Mouse (Mus musculus) frontal cortex, postnatal 14 days (tissue): ENCODE data around the gene Papss2.

Source experiments
- DNase-seq, 2 experiments: peaks; one replicate each; pipeline ENCODE4 v3.0.0; 2022; ENCODE audit warnings: low spot score in 2 of 2

Papss2 gene

DNA sequence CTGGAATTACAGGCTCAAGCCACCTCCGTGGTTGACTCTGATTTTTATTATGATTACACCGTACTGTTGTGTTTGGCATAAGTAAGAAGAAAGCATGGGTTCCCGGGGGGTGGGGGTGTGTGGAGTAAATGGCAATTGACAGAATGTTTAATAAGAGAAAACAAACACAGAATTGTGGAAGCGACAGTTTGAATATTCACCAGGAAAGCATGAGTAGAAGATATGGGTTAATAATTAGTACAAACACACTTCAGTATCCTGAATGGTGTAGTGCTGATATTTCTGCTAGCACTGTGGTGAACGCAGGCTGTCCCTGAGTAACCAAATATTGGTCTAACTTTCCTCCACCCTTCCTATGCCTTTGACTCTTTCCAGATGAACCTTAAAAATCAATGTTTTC is 3.8 kb downstream of the Papss2 start:
- DNase-seq: no peak

DNA sequence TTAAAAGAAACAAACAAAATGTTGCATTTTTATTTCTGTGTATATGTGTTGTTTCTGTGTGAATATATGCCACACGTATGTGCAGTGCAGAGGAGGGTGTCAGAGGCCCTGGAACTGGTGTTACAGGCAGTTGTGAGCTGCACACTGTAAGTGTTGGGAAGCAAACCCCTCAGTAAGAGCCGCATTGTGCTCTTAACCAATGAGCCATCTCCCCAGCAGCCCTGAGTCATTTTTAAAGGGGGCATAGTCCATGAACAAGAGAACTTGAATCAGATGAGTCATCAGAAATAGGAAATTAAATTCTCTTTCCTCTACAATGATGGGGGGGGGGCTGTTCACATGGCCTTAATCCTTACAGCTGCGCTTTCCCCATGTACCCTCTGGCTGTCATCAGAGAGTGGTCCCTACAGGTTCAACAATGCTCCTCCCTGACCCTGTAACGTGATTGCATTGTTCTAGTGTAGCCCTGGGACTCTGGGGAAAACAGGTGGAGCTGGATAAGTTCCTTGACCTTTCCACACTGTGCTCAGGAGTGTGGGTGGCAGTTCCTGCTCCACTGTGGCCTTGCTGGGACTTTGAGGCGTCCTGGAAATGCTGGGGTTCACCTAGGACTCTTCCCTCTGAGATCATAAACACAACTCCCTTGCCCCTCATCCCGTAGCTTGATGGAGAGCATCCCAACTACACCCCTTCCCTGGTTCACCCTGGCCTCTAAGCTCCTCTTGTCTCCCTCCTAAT is 5.6 kb downstream of the Papss2 start:
- DNase-seq: no peak

DNA sequence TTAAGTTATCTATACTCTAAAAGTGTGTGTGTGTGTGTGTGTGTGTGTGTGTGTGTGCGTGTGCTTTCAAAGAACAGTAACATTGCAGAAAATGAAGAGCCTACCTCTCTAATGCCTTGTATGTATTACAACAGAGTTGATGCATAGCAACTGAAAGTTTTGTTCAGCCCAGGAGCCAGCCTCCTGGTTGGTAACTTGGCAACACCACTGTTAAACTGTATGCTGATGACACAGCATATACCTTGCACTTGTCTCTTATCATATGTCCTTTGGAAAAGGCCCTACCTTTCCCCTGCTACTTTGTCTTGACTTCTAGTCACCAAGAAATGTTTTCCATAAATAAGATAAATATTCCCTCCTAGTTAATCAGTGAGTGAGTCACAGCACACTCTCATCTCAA is 7.9 kb downstream of the Papss2 start:
- DNase-seq: no peak

- no peak for DNase-seq
These were observed 8.5 kb downstream of the Papss2 start for GRCm38 (mm10) chr19:32604127-32604526.

GRCm38 (mm10) chr19:32604563-32605252 is 9.1 kb downstream of the Papss2 start:
- DNase-seq: no peak

DNA sequence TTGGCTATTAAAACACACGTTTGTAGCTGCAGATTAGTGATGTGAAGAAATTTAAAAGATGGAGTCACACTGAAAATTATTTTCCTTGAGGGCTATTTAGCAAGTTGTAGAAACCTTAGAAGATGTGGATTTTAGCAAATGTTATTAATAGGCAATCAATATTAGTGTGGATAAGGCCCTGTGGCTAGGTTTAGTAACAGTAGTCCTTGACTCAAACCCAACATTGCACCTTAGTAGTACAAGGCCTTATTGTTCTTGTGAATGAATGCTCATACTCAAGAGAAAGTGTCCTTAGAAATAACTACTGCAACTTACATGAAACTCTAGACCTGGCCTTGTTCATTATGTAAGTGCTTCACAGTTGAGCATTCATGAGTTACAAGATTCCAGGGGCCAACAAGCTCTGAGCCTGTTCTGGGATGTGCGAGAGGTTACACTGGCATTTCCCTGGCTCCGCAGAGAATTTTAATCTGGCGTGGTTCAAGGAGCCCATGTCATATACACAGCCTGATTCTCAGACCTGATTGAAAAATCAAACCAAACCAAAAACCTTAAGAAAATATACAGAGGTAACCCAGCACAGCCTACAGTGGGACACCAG is 10.7 kb downstream of the Papss2 start:
- DNase-seq: no peak

- DNase-seq: no peak
These were observed 11.4 kb downstream of the Papss2 start for GRCm38 (mm10) chr19:32607036-32607435.

DNA sequence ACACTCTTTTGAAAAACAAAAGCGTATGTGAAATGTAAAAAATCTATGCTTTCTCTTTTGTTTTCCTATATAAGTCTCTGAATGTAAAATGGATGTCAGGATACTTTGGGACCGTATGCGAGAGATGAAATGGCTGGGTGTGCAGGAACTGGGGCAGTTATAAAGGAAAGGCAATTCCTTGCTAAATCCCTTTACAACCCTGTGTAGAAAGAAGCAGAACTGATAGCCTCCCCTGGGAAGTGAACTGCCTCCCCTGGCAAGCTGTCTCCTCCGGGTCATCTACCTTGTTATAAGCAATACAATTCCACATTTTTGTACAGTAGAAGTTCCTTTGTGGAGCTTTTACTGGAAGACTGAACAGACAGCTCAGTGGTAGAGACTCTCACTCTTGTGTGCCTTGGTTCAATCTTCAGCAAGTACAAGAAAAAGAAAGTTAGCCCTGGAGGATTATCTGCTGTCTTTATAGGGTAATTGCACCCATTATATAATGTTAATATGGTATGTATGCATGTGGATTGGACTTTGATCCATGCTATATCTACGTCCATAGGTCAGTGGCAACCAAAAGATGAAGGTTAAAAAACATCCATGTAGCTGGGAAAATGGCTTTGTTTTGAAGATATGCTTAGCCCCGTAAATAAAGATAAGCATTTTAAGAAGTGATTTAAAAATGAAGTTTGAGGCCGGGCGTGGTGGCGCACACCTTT is 15.9 kb downstream of the Papss2 start:
- no peak for DNase-seq

DNA sequence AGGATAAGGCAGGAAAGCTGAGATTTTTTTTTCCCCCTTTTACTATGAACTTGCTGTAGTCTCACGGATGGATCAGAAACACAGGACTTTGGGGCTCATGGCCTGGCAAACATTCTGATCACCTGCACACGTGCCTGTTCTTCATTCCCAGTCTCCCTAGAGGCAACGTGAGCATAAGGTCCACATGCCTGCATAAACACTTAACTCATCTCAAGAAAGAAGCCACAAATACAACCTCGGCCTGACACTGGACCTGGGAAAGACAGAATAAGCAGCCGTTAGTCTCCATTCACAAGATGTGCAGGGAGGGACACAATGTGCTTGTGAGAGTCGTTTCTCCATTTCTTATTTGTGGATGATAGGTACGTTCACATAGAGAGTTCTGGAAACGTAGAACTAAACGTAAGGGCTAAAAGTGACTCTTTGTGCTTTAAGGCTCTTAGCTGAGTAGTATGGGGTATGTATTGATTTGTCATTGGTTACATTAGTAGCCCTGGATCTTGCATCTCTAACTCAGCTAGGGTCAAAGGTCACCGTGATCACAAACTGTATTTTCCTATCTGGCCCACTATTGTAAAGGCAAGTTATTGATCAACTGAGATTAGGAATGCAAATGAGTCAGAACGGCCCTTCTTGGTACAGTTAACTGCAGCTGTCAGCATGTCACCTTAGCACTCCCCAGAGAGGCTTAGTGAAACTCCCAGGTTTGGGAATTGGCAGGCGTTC is 18.6 kb downstream of the Papss2 start:
- no peak for DNase-seq

DNA sequence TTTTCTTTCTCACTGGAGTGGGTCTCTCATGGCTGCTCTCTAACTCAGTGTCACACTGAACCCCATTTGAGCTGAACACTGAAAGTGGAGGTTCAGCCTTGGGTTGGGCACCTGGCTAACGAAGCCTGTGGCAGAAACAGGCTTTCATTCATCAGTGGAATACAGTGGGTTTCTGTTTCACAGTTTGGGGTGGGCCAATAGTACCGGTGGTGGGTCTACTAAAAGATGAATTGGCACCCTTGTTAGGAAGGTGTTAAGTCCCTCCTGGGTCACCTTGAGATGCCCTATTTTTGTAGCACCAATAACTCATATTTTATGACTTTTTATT is 19.1 kb downstream of the Papss2 start:
- no peak for DNase-seq

GRCm38 (mm10) chr19:32616646-32617045 is 21.1 kb downstream of the Papss2 start:
- DNase-seq: no peak

DNA sequence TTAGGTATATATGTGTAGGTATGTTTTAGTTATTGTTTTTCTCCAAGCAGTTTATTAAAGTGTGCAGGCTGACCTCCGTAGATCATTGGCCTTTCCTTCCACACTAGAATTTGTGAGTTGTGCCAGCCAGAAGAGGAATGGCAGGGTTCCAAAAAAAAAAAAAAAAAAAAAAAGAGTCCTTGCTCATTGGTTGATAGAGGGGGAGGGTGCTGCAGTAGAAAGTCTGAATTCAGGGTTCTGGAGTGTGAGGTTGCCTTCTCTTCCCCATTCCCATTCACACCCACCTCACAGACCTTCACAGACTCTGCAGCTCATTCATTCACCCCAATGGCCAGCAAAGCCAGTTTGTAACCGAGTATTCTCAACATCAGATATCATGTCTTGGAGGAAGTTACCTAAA is 24.1 kb downstream of the Papss2 start:
- no peak for DNase-seq

GRCm38 (mm10) chr19:32620859-32621445 is 25.4 kb downstream of the Papss2 start:
- no peak for DNase-seq

DNA sequence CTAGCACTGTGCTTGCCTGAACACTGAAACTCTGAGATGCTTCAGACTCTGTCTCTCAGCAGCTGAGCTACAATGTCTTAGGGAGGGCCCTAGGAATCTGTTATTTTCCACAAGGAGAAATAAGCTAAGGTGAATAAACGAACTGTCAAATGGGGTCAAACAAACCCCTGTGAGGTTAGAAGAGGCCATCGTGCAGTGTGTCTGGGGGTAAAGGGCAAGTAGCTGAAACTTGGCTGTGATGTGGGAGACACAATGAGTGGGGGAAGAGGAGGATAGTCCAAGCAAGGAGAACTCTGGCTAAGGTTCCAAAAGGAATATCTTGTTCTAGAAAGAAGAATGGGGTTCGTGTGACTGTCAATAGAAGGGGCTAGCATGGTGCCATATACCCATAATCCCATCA is 26.6 kb downstream of the Papss2 start:
- DNase-seq: no peak

DNA sequence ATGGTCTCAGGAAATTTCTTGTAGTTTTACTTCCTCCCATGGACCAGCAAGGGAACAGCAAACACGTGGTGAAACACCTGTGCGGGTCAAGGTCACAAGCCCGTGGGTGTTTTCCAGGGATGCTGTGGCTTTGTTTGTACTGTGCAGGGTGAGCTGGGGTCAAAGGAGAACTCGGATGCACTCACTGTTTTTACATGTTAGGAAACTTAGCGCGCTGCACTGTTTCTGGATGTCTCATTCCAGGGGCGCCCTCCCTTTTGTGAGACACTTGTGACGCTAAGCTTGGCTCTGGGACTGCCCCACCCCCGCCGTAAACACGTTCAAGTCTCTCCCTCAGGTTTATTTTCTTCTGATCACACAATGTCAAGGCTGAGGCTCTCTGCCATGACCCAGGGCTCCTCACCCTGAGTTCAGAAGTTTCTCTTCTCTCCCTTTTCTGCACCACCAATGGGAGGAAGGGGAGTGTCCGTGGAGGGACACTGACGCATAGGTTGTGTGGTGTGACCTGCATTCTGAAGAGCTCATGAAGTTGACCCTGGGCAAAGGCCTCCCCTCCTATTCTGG is 31.3 kb downstream of the Papss2 start:
- no peak for DNase-seq

DNA sequence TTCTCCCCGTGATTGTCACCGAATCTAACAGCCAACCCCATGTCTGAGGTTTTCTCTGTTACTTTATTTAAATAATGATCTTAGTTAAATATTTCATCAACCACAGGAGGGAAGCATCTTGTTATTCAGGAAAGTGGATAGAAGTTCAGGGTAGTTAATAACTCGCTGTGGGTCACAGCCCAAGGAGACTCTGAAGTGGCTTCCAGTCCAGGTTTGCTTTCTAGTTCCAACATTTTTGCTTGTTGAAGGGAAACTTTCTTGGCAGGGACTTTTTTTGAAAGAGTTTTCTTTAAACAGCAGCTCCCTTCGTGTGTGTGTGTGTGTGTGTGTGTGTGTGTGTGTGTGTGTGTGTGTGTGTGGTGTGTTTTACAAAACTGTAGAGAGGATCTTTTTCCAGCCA is 32.0 kb downstream of the Papss2 start:
- no peak for DNase-seq

GRCm38 (mm10) chr19:32628572-32629132 is 33.1 kb downstream of the Papss2 start:
- DNase-seq: no peak

GRCm38 (mm10) chr19:32634916-32635315 is 39.3 kb downstream of the Papss2 start:
- DNase-seq: no peak

DNA sequence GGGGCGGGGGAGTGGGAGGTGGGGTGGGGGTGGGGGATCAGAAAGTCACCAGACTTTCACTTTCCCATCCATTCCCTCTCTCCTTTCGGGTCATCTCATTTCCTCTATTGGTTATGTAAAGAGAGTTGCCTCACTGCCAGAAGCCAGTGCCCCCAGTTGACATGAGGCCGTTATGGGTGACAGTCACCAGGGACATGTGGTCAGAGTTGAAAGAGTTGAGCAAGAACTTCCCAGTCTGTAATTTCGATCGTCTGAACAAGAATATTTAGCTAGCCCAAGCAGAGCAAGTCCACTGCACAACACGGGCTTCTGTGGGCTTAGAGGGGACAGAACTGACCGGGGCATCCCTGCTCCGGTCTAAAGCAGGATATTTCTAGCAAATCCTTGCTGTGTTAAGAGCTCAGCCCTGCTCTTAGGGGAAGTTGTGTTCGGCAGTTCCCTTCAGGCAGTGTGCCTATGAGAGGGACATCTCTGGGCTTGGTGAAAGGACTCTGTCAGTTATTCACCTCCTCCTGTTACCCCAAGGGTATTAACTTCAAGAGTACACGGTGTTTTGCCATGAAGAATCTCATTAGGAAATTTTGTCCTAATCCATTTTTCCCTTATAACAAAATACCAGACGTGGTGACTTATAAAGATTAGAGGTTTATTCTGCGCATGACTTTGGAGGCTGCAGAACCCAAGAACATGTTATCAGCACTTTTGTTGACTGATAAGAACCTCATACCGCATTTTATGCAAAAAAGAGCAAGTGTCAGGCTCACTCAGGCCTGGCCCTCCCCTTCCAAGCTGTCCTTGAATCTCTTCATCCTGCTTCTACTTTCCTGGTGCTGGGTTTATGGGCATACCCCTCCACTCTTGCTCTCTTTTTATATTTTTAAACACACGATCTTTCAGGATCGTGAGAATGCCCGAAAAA is 42.0 kb downstream of the Papss2 start:
- DNase-seq: no peak
